Mouse (Mus musculus): ENCODE measurements around the gene Espn. TPM values are rescaled to one million over a fixed set of nuclear protein-coding genes. Genes with fewer than 3 reads are reported as not detected.

Espn gene
- total and polyA plus RNA-seq, 2 experiments from 2014 or later, result 0.47 to 0.71 TPM

GRCm38 (mm10) chr4:152120311-152121182, 31.6 kb downstream of the Espn start:
- 2% methylated on average over 31 of the region's 31 CpGs for WGBS
- Histone ChIP-seq H3K27me3 (ENCODE audit: insufficient read depth, low read length) (peaks cover 83% of the 10 kb centered on the region), H3K36me3 (ENCODE audit: insufficient read depth, low read length) (no peaks in the 10 kb centered on the region), H3K4me2 (ENCODE audit: low read depth, low read length) (peak overlapping the region; percentile 23; the same call in 1 of the 2 replicates), H3K9me3 (ENCODE audit: low read length) (no peaks in the 10 kb centered on the region), H3K9ac (replicated peaks; ENCODE audit: low read length) (no peak overlapping the region), H3K4me3 (ENCODE audit: low read length) (peak overlapping the region; percentile 8; the same call in 1 of the 2 replicates), H3K27ac (no peak overlapping the region), H3K4me1 (ENCODE audit: insufficient read depth, low read length) (peaks cover 4% of the 10 kb centered on the region; the same call in 1 of the 2 replicates)
- no peak for DNase-seq (ENCODE audit: low spot score)
- no peak for ATAC-seq
- no peak for TF ChIP-seq CTCF (IDR thresholded peaks at IDR 0.05; ENCODE audit: low read depth)

DNA sequence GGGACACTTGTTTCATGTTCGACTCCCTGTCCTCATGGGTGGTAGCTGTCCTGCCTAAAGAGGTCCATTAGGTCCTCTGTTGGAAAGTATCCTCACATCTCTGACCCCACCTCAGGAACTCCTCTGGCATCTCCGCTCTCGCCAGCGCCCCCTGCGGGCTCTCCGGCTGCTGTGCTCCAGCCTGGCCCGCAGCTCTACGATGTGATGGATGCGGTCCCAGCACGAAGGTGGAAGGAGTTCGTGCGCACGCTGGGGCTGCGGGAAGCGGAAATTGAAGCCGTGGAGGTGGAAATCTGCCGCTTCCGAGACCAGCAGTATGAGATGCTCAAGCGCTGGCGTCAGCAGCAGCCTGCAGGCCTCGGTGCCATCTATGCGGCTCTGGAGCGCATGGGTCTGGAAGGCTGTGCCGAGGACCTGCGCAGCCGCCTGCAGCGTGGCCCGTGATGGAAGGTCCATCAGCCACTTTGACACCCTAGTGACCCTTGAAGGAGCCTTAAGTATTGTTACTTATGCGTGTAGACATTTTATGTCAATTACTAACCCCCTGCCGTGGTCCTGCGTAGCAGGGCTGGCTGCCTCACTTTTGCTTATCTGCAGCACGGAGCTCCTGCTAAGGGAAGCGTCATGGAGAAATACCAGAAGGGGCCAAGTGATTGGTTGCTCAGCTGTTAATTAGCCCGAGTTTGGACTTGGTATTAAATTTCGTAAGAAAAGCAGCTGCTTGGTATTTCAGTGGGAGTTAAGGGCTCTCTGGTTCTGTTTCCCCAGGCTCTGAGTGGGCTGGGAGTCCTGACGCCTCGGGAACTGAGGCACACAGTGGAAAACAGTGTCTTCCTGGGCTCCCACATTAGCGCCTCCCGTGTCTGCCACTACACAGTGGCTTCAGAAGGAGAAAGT, 32.5 kb downstream of the Espn start:
- Histone ChIP-seq H3K4me2 (ENCODE audit: low read depth, low read length) (peak overlapping the region; percentile 26), H3K4me3 (ENCODE audit: low read length) (0 out of 2 replicates have a peak overlapping the region, but pooled peaks have one; percentile 7), H3K9me3 (ENCODE audit: low read length) (no peaks in the 10 kb centered on the region), H3K27me3 (ENCODE audit: insufficient read depth, low read length) (peaks cover 80% of the 10 kb centered on the region), H3K27ac (no peak overlapping the region), H3K36me3 (ENCODE audit: insufficient read depth, low read length) (no peaks in the 10 kb centered on the region; the same call in 1 of the 2 replicates), H3K9ac (replicated peaks; ENCODE audit: low read length) (no peak overlapping the region), H3K4me1 (ENCODE audit: insufficient read depth, low read length) (no peaks in the 10 kb centered on the region)
- 10% methylated on average over 39 of the region's 39 CpGs for WGBS
- peak; percentile 64 for DNase-seq (ENCODE audit: low spot score)
- peak; percentile 64 for TF ChIP-seq CTCF (IDR thresholded peaks at IDR 0.05; ENCODE audit: low read depth)
- ATAC-seq, result peak; percentile 46; the same call in 1 of the 2 replicates

DNA sequence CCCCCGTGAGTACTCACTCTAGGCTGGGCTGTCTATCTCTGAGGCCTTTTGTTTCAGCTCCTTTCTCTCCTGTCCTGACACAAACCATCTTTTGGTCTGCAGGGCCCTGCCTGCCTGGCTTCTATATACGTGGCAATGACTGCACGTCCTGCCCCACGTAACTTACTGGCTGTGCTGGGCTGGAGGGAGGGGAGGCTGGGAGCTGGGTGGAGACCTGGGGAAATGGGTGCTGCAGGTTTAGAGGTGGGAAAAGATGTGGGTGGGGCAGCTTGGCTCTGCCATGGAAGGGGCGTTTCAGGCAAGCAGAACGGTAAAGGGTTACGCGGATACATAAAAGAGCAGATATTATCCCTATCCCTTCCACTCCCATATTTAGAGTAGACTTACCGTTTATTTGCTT, 34.6 kb downstream of the Espn start:
- peaks cover 68% of the 10 kb centered on the region for H3K27me3 ChIP-seq (ENCODE audit: insufficient read depth, low read length)
- 75% methylated on average over 9 of the region's 9 CpGs for WGBS
- no peak for DNase-seq (ENCODE audit: low spot score)
- no peak for TF ChIP-seq CTCF (IDR thresholded peaks at IDR 0.05; ENCODE audit: low read depth)
- no peaks in the 10 kb centered on the region for H3K4me1 ChIP-seq (ENCODE audit: insufficient read depth, low read length)
- H3K9ac ChIP-seq (replicated peaks; ENCODE audit: low read length), result no peak overlapping the region
- no peaks in the 10 kb centered on the region for H3K9me3 ChIP-seq (ENCODE audit: low read length)
- no peak overlapping the region for H3K4me3 ChIP-seq (ENCODE audit: low read length)
- peaks cover 7% of the 10 kb centered on the region for H3K36me3 ChIP-seq (ENCODE audit: insufficient read depth, low read length)
- ATAC-seq, result no peak
- no peak overlapping the region for H3K4me2 ChIP-seq (ENCODE audit: low read depth, low read length)
- H3K27ac ChIP-seq, result no peak overlapping the region

GRCm38 (mm10) chr4:152115921-152116612, 36.1 kb downstream of the Espn start, which contains the start of gene Tnfrsf25:
Gene Tnfrsf25 (plus strand): TSS chr4:152115934.
- peak within 1 kb of the TSS; percentile 26; the same call in 1 of the 2 replicates for H3K4me2 ChIP-seq (ENCODE audit: low read depth, low read length)
- H3K9ac ChIP-seq (replicated peaks; ENCODE audit: low read length), result no peak within 1 kb of the TSS
- H3K4me1 ChIP-seq (ENCODE audit: insufficient read depth, low read length), result no peaks in the 10 kb centered on the region
- no peaks in the 10 kb centered on the region for H3K9me3 ChIP-seq (ENCODE audit: low read length)
- 5% methylated on average over 30 of the region's 30 CpGs for WGBS
- no peak for DNase-seq (ENCODE audit: low spot score)
- no peak for ATAC-seq
- H3K27me3 ChIP-seq (ENCODE audit: insufficient read depth, low read length), result peaks cover 55% of the 10 kb centered on the region
- no peak within 1 kb of the TSS for H3K4me3 ChIP-seq (ENCODE audit: low read length)
- TF ChIP-seq CTCF (IDR thresholded peaks at IDR 0.05; ENCODE audit: low read depth), result no peak
- no peak within 1 kb of the TSS for H3K27ac ChIP-seq
- H3K36me3 ChIP-seq (ENCODE audit: insufficient read depth, low read length), result peaks cover 13% of the 10 kb centered on the region

DNA sequence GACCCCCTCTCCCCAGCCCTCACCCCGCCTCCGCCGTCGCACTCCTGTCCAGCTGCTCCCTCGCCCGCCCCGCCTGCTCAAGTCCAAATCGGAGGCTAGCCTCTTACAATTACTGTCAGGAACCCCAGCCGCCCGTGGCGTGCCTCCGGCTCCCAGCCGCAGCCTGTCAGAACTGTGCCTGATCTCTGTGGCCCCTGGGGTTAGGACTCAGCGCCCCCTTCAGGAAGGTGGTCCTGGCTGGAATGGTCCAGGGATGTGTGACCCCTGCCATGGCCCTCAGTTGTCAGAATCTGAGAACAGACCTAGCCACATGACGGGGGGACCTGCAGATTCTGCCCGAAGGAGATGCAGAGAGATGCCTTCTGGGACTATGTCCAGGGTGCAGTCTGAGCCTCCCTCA, 38.1 kb downstream of the Espn start:
- peaks cover 13% of the 10 kb centered on the region for H3K36me3 ChIP-seq (ENCODE audit: insufficient read depth, low read length)
- H3K9me3 ChIP-seq (ENCODE audit: low read length), result no peaks in the 10 kb centered on the region
- H3K9ac ChIP-seq (replicated peaks; ENCODE audit: low read length), result no peak overlapping the region
- DNase-seq (ENCODE audit: low spot score) (no peak), ATAC-seq (no peak)
- no peak overlapping the region for H3K4me2 ChIP-seq (ENCODE audit: low read depth, low read length)
- 0 out of 2 replicates have a peak, but pooled peaks cover under 1% of the 10 kb centered on the region for H3K4me1 ChIP-seq (ENCODE audit: insufficient read depth, low read length)
- no peak overlapping the region for H3K27ac ChIP-seq
- H3K4me3 ChIP-seq (ENCODE audit: low read length), result no peak overlapping the region
- H3K27me3 ChIP-seq (ENCODE audit: insufficient read depth, low read length), result peaks cover 39% of the 10 kb centered on the region
- TF ChIP-seq CTCF (IDR thresholded peaks at IDR 0.05; ENCODE audit: low read depth), result 0 out of 2 replicates have a peak, but pooled peaks have one; percentile 2
- WGBS, result 66% methylated on average over 16 of the region's 16 CpGs

DNA sequence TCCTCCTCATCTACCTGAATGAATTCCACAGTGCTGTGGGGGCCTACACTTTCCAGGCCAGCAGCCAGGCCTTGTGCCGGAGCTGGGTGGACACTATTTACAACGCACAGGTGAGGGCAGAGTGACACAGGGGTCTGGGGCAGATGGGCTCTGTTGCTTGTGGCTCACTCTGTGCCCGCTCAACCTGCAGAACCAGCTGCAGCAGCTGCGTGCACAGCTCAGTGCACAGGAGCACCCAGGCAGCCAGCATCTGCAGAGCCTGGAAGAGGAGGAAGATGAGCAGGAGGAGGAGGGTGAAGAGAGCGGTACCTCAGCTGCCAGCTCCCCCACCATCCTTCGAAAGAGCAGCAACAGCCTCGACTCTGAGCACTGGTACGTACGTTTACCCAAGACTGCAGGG, 39.8 kb downstream of the Espn start:
- TF ChIP-seq CTCF (IDR thresholded peaks at IDR 0.05; ENCODE audit: low read depth), result no peak
- WGBS, result 78% methylated on average over 9 of the region's 9 CpGs
- no peak overlapping the region for H3K4me3 ChIP-seq (ENCODE audit: low read length)

More for the DNA sequence above, 39.8 kb downstream of the Espn start:
- peaks cover 14% of the 10 kb centered on the region for H3K4me1 ChIP-seq (ENCODE audit: insufficient read depth, low read length)
- no peak overlapping the region for H3K4me2 ChIP-seq (ENCODE audit: low read depth, low read length)
- DNase-seq (ENCODE audit: low spot score) (no peak), ATAC-seq (no peak)
- H3K9ac ChIP-seq (replicated peaks; ENCODE audit: low read length), result no peak overlapping the region
- no peak overlapping the region for H3K27ac ChIP-seq
- no peaks in the 10 kb centered on the region for H3K9me3 ChIP-seq (ENCODE audit: low read length)
- H3K27me3 ChIP-seq (ENCODE audit: insufficient read depth, low read length), result peaks cover 27% of the 10 kb centered on the region; the same call in 1 of the 2 replicates
- peaks cover 13% of the 10 kb centered on the region for H3K36me3 ChIP-seq (ENCODE audit: insufficient read depth, low read length)

Data from hindbrain, postnatal 0 days (tissue).